Mouse (Mus musculus) fibroblast of lung, adult 2 months (primary cell): ENCODE results near the gene Tm2d1.
"Not testable (repeated sequence)": the region's sequence is repeated elsewhere in the genome, so short reads cannot be mapped to it uniquely, and the experiment has no call there.

Experiments used
- DNase-seq: peaks from one replicate; pipeline ENCODE4 v3.0.0-alpha.2; 2011; ENCODE audit warnings: low read depth

Gene Tm2d1

GRCm38 (mm10) chr4:98382716-98383424 lies at the start of gene Tm2d1:
Gene Tm2d1, minus strand, starts transcription at chr4:98383306.
- DNase-seq: peak; percentile 36

- DNase-seq: no peak
Observed at GRCm38 (mm10) chr4:98428371-98428770, 45.3 kb upstream of the Tm2d1 start.

GRCm38 (mm10) chr4:98415150-98415549 lies 32.0 kb upstream of the Tm2d1 start:
- not testable (repeated sequence) for DNase-seq

- no peak for DNase-seq
Observed at GRCm38 (mm10) chr4:98408455-98408854, 25.3 kb upstream of the Tm2d1 start.

- no peak for DNase-seq
Observed at GRCm38 (mm10) chr4:98404412-98404811, 21.3 kb upstream of the Tm2d1 start.

- DNase-seq: no peak
Observed at GRCm38 (mm10) chr4:98403492-98403891, 20.4 kb upstream of the Tm2d1 start.

- no peak for DNase-seq
Observed at GRCm38 (mm10) chr4:98401584-98401962, 18.5 kb upstream of the Tm2d1 start.

- no peak for DNase-seq
Observed at GRCm38 (mm10) chr4:98400926-98401583, 17.9 kb upstream of the Tm2d1 start.

- peak; percentile 24 for DNase-seq
Observed at GRCm38 (mm10) chr4:98395690-98396437, 12.8 kb upstream of the Tm2d1 start, which contains the start of gene Patj. Gene Patj, plus strand, starts transcription at chr4:98395785.

- no peak for DNase-seq
Observed at GRCm38 (mm10) chr4:98395346-98395689, 12.2 kb upstream of the Tm2d1 start.

GRCm38 (mm10) chr4:98385036-98385435 lies 1.9 kb upstream of the Tm2d1 start:
- no peak for DNase-seq

GRCm38 (mm10) chr4:98376943-98377342 lies 6.2 kb downstream of the Tm2d1 start:
- DNase-seq: no peak

GRCm38 (mm10) chr4:98375401-98375800 lies 7.7 kb downstream of the Tm2d1 start:
- no peak for DNase-seq

GRCm38 (mm10) chr4:98358034-98358809 lies 24.9 kb downstream of the Tm2d1 start:
- DNase-seq: no peak

GRCm38 (mm10) chr4:98348580-98348979 lies 34.5 kb downstream of the Tm2d1 start:
- no peak for DNase-seq

GRCm38 (mm10) chr4:98345783-98346182 lies 37.3 kb downstream of the Tm2d1 start:
- no peak for DNase-seq

GRCm38 (mm10) chr4:98339992-98340564 lies 43.0 kb downstream of the Tm2d1 start:
- no peak for DNase-seq

- DNase-seq: no peak
Observed at GRCm38 (mm10) chr4:98338636-98339630, 44.2 kb downstream of the Tm2d1 start.

- DNase-seq: no peak
Observed at GRCm38 (mm10) chr4:98337197-98337596, 45.9 kb downstream of the Tm2d1 start.

GRCm38 (mm10) chr4:98335726-98336125 lies 47.4 kb downstream of the Tm2d1 start:
- DNase-seq: no peak

GRCm38 (mm10) chr4:98322223-98322622 lies 60.9 kb downstream of the Tm2d1 start:
- DNase-seq: peak; percentile 82
